In genomic region chr2:53711213-53711612, GRCm38 (mm10) we compare ENCODE assay signal across 8 mouse cellular contexts.
DNase-seq lines count a peak whose midpoint lies in the region; ATAC-seq lines count a peak whose summit lies in the region.

No protein-coding gene starts in this region.

- intact Hi-C loops in heart, postnatal 14 days (cut with DNase I) = no loop called here

- DNase-seq in heart, adult 18-20 months = peak; percentile 49 to 55
- no peak for DNase-seq in heart, postnatal 14 days
- peak; percentile 36 to 37 for DNase-seq in frontal cortex, postnatal 25 days (ENCODE audit: low spot score in 2 of 2)
- peak; percentile 59 to 88 for DNase-seq in left cerebral cortex, adult 9 months (ENCODE audit: low spot score in 2 of 2)
- DNase-seq in testis, postnatal 14 days (ENCODE audit: low spot score) = no peak
- DNase-seq in adipocyte (ENCODE audit: low spot score) (no peak), MN1 (ENCODE audit: low spot score) (no peak)

- peak; percentile 49; the same call in 1 of the 2 replicates for ATAC-seq in cerebellum, adult (ENCODE audit: insufficient number of reproducible peaks, low FRiP score, low TSS enrichment)

Comparison
In these comparisons a context has a peak if more than half of its experiments do, and no peak if none do; other contexts are left out.
1. DNase-seq: peak in heart, adult 18-20 months (2 of 2), frontal cortex, postnatal 25 days (2 of 2) and left cerebral cortex, adult 9 months (2 of 2); none in heart, postnatal 14 days (0 of 2), testis, postnatal 14 days (single experiment), adipocyte (single experiment) and MN1 (single experiment).